Mouse (Mus musculus) MEL (cell line): Measurements from ENCODE around the gene Cacna1b. TPM values are rescaled to one million over a fixed set of nuclear protein-coding genes. Genes with fewer than 3 reads are reported as not detected.

Experiments
- DNase-seq: peaks from one replicate; pipeline ENCODE4 v3.0.0; 2011; ENCODE audit warnings: low read depth, low spot score
- H3K27ac ChIP-seq: 2 replicates; pipeline ENCODE4 v1.5.1; 2012; ENCODE audit warnings: low read depth, mild to moderate bottlenecking, control low read depth, low read length, moderate library complexity; ENCODE audit not compliant: control insufficient read depth
- H3K27me3 ChIP-seq, 2 experiments: fragments of 150-350 bp in 1 of 2; sonication (generic) in 1 of 2; 2 replicates each; pipeline ENCODE4 v1.6.1; 2012; ENCODE audit warnings: low read length in 2 of 2, mild to moderate bottlenecking in 2 of 2, improper control_type of control experiment in 1 of 2, moderate library complexity in 1 of 2; ENCODE audit not compliant: insufficient read depth in 2 of 2, control insufficient read depth in 1 of 2
- H3K36me3 ChIP-seq, 2 experiments: 2 replicates each; pipeline ENCODE4 v1.6.1; 2012 to 2014; ENCODE audit warnings: low read length in 2 of 2, improper control_type of control experiment in 1 of 2, inconsistent platforms in 1 of 2, mild to moderate bottlenecking in 1 of 2; ENCODE audit not compliant: insufficient read depth in 2 of 2, control insufficient read depth in 1 of 2
- H3K4me1 ChIP-seq, 2 experiments: fragments of 150-350 bp in 1 of 2; sonication (generic) in 1 of 2; 2 replicates each; pipeline ENCODE4 v1.6.1; 2012; ENCODE audit warnings: low read length in 2 of 2, improper control_type of control experiment in 1 of 2, mild to moderate bottlenecking in 1 of 2; ENCODE audit not compliant: insufficient read depth in 2 of 2, control insufficient read depth in 1 of 2
- H3K4me3 ChIP-seq, 2 experiments: fragments of 150-350 bp in 1 of 2; sonication (generic) in 1 of 2; 2 replicates each; pipeline ENCODE4 v1.5.1; 2012; ENCODE audit warnings: low read depth in 2 of 2, low read length in 2 of 2, mild to moderate bottlenecking in 2 of 2, moderate library complexity in 2 of 2, control low read depth in 1 of 2, improper control_type of control experiment in 1 of 2; ENCODE audit not compliant: control insufficient read depth in 1 of 2, insufficient read depth in 1 of 2
- H3K79me2 ChIP-seq: 2 replicates; pipeline ENCODE4 v1.6.1; 2012; ENCODE audit warnings: mild to moderate bottlenecking, low read length, moderate library complexity; ENCODE audit not compliant: control insufficient read depth, poor library complexity, insufficient read depth
- H3K9ac ChIP-seq: 2 replicates; pipeline ENCODE4 v1.6.1; 2012; ENCODE audit warnings: low read depth, mild to moderate bottlenecking, control low read depth, low read length, moderate library complexity; ENCODE audit not compliant: control insufficient read depth, poor library complexity, severe bottlenecking
- H3K9me3 ChIP-seq: fragments of 150-350 bp; sonication (generic); replicated peaks from 2 replicates; pipeline ENCODE4 v1.6.1; 2012; ENCODE audit warnings: mild to moderate bottlenecking, low read length, improper control_type of control experiment, moderate library complexity; ENCODE audit not compliant: insufficient read depth
- CTCF ChIP-seq, 3 experiments: IDR thresholded peaks in 2 of 3; conservative IDR thresholded peaks in 1 of 3; 2 replicates each; pipeline ENCODE4 v1.5.1; 2011 to 2012; ENCODE audit warnings: low read length in 3 of 3, low read depth in 2 of 3, mild to moderate bottlenecking in 2 of 3, improper control_type of control experiment in 1 of 3, inconsistent platforms in 1 of 3, mixed read lengths in 1 of 3, moderate library complexity in 1 of 3; ENCODE audit not compliant: control insufficient read depth in 1 of 3, insufficient read depth in 1 of 3, poor library complexity in 1 of 3, severe bottlenecking in 1 of 3
- E2F4 ChIP-seq: IDR thresholded peaks from 2 replicates; pipeline ENCODE4 v1.6.1; 2011; ENCODE audit warnings: low read depth, low read length, improper control_type of control experiment, borderline replicate concordance
- ELF1 ChIP-seq: IDR thresholded peaks from 2 replicates; pipeline ENCODE4 v1.6.1; 2014; ENCODE audit warnings: low read depth, mild to moderate bottlenecking, inconsistent platforms, low read length, improper control_type of control experiment, moderate library complexity
- EP300 ChIP-seq, 2 experiments: IDR thresholded peaks; 2 replicates each; pipeline ENCODE4 v1.6.1; 2011; ENCODE audit warnings: improper control_type of control experiment in 2 of 2, low read length in 2 of 2, low read depth in 1 of 2, mild to moderate bottlenecking in 1 of 2
- ETS1 ChIP-seq: IDR thresholded peaks from 2 replicates; pipeline ENCODE4 v1.6.1; 2012; ENCODE audit warnings: low read depth, mild to moderate bottlenecking, inconsistent platforms, low read length, improper control_type of control experiment, moderate library complexity
- GABPA ChIP-seq: IDR thresholded peaks from 2 replicates; pipeline ENCODE4 v1.6.1; 2012; ENCODE audit warnings: low read depth, mild to moderate bottlenecking, inconsistent platforms, low read length, improper control_type of control experiment, moderate library complexity
- GATA1 ChIP-seq: IDR thresholded peaks from 2 replicates; pipeline ENCODE4 v1.6.1; 2011; ENCODE audit warnings: low read depth, low read length, improper control_type of control experiment
- JUND ChIP-seq: IDR thresholded peaks from 2 replicates; pipeline ENCODE4 v1.6.1; 2011; ENCODE audit warnings: low read depth, mild to moderate bottlenecking, improper control_type of control experiment, low read length
- MAZ ChIP-seq: IDR thresholded peaks from 2 replicates; pipeline ENCODE4 v1.6.1; 2012; ENCODE audit warnings: low read depth, mild to moderate bottlenecking, inconsistent platforms, low read length, improper control_type of control experiment
- MEF2A ChIP-seq: IDR thresholded peaks from 2 replicates; pipeline ENCODE4 v1.6.1; 2014; ENCODE audit warnings: low read depth, mild to moderate bottlenecking, inconsistent platforms, low read length, improper control_type of control experiment; ENCODE audit not compliant: poor library complexity, insufficient replicate concordance, severe bottlenecking; ENCODE audit errors: extremely low read depth
- MXI1 ChIP-seq: IDR thresholded peaks from 2 replicates; pipeline ENCODE4 v1.6.1; 2011; ENCODE audit warnings: mild to moderate bottlenecking, low read depth, low read length, improper control_type of control experiment
- NELFE ChIP-seq: IDR thresholded peaks from 2 replicates; pipeline ENCODE4 v1.6.1; 2011; ENCODE audit warnings: low read depth, low read length, improper control_type of control experiment
- POLR2A ChIP-seq, 2 experiments: IDR thresholded peaks; 2 replicates each; pipeline ENCODE4 v1.6.1; 2011 to 2012; ENCODE audit warnings: low read length in 2 of 2, mild to moderate bottlenecking in 2 of 2, control low read depth in 1 of 2, improper control_type of control experiment in 1 of 2, low read depth in 1 of 2, moderate library complexity in 1 of 2; ENCODE audit not compliant: control insufficient read depth in 1 of 2, insufficient read depth in 1 of 2, poor library complexity in 1 of 2
- POLR2AphosphoS2 ChIP-seq: IDR thresholded peaks from 2 replicates; pipeline ENCODE4 v1.6.1; 2011; ENCODE audit warnings: low read length, improper control_type of control experiment
- RAD21 ChIP-seq: IDR thresholded peaks from 2 replicates; pipeline ENCODE4 v1.6.1; 2011; ENCODE audit warnings: mild to moderate bottlenecking, low read depth, low read length, improper control_type of control experiment
- RCOR1 ChIP-seq: IDR thresholded peaks from 2 replicates; pipeline ENCODE4 v1.6.1; 2012; ENCODE audit warnings: low read depth, mild to moderate bottlenecking, inconsistent platforms, low read length, improper control_type of control experiment
- SIN3A ChIP-seq: IDR thresholded peaks from 2 replicates; pipeline ENCODE4 v1.6.1; 2012; ENCODE audit warnings: low read length, improper control_type of control experiment, inconsistent platforms
- SMC3 ChIP-seq: IDR thresholded peaks from 2 replicates; pipeline ENCODE4 v1.6.1; 2011; ENCODE audit warnings: low read depth, low read length, improper control_type of control experiment
- TAL1 ChIP-seq: IDR thresholded peaks from 2 replicates; pipeline ENCODE4 v1.6.1; 2012; ENCODE audit warnings: mild to moderate bottlenecking, inconsistent platforms, low read length, moderate library complexity, mixed read lengths
- TBP ChIP-seq: IDR thresholded peaks from 2 replicates; pipeline ENCODE4 v1.8.0; 2011; ENCODE audit warnings: low read depth, low read length, improper control_type of control experiment
- UBTF ChIP-seq: IDR thresholded peaks from 2 replicates; pipeline ENCODE4 v1.6.1; 2012; ENCODE audit warnings: low read depth, mild to moderate bottlenecking, inconsistent platforms, low read length, improper control_type of control experiment, moderate library complexity, borderline replicate concordance; ENCODE audit not compliant: insufficient read depth
- USF1 ChIP-seq: IDR thresholded peaks from 2 replicates; pipeline ENCODE4 v1.6.1; 2014; ENCODE audit warnings: low read depth, mild to moderate bottlenecking, inconsistent platforms, low read length, improper control_type of control experiment, moderate library complexity
- USF2 ChIP-seq, 2 experiments: IDR thresholded peaks; 2 replicates each; pipeline ENCODE4 v1.6.1; 2011 to 2012; ENCODE audit warnings: improper control_type of control experiment in 2 of 2, low read length in 2 of 2, borderline replicate concordance in 1 of 2, inconsistent platforms in 1 of 2, low read depth in 1 of 2, mild to moderate bottlenecking in 1 of 2; ENCODE audit not compliant: insufficient read depth in 1 of 2
- ZC3H11A ChIP-seq: IDR thresholded peaks from 2 replicates; pipeline ENCODE4 v1.6.1; 2012; ENCODE audit warnings: low read depth, mild to moderate bottlenecking, inconsistent platforms, low read length, improper control_type of control experiment
- ZKSCAN1 ChIP-seq: IDR thresholded peaks from 2 replicates; pipeline ENCODE4 v1.6.1; 2012; ENCODE audit warnings: low read depth, mild to moderate bottlenecking, inconsistent platforms, low read length, improper control_type of control experiment, moderate library complexity
- ZNF384 ChIP-seq: IDR thresholded peaks from 2 replicates; pipeline ENCODE4 v1.6.1; 2012; ENCODE audit warnings: low read depth, mild to moderate bottlenecking, inconsistent platforms, low read length, improper control_type of control experiment
- polyA plus RNA-seq, 2 experiments: library from polyadenylated mRNA; stranded (reverse) in 1 of 2; unstranded in 1 of 2; fragments of >175 nt in 1 of 2; fragments of >200 nt in 1 of 2; gene quantifications; 2 replicates each; pipeline versions ENCODE4 v1.2.1 to v1.2.4; 2012; ENCODE audit warnings: low replicate concordance in 2 of 2, low read depth in 1 of 2; ENCODE audit not compliant: insufficient read length in 2 of 2, insufficient read depth in 1 of 2, missing spikeins in 1 of 2
- total RNA-seq: library from RNA; depleted of rRNA; stranded (reverse); fragments of 300-350 nt; gene quantifications from 2 replicates; pipeline ENCODE4 v1.2.3, GENCODE M21; 2012

Gene Cacna1b
- total and polyA plus RNA-seq, 3 experiments, result not detected

- no peak for TF ChIP-seq MXI1
- TF ChIP-seq GABPA, result no peak
- TF ChIP-seq TBP, result no peak
- no peak for TF ChIP-seq ELF1
- no peak for TF ChIP-seq SMC3
- no peak for TF ChIP-seq MAZ
- no peak for TF ChIP-seq RCOR1
- TF ChIP-seq POLR2A (IDR thresholded peaks at IDR 0.05; ENCODE audit: control insufficient read depth in 1 of 2, insufficient read depth in 1 of 2, low read depth in 1 of 2, low read length in 2 of 2, poor library complexity in 1 of 2), result no peak
- no peak for TF ChIP-seq ZNF384
- TF ChIP-seq POLR2AphosphoS2, result no peak
- TF ChIP-seq ZKSCAN1, result no peak
- TF ChIP-seq RAD21, result no peak
- no peak for TF ChIP-seq USF1
- TF ChIP-seq JUND, result no peak
- TF ChIP-seq SIN3A, result no peak
- TF ChIP-seq E2F4, result no peak
- no peak for TF ChIP-seq MEF2A
- H3K27me3 ChIP-seq, result no peaks in the 10 kb centered on the region; a peak in 2 of 4 replicates
- H3K36me3 ChIP-seq, result no peaks in the 10 kb centered on the region
- H3K4me3 ChIP-seq, result no peak overlapping the region
- no peaks in the 10 kb centered on the region for H3K9me3 ChIP-seq
- H3K27ac ChIP-seq, result no peak overlapping the region
- no peak for DNase-seq
- H3K9ac ChIP-seq, result no peak overlapping the region
- no peaks in the 10 kb centered on the region for H3K4me1 ChIP-seq
- H3K79me2 ChIP-seq, result no peaks in the 10 kb centered on the region
Observed at GRCm38 (mm10) chr2:24725865-24726264, 37.1 kb downstream of the Cacna1b start.

- peaks cover 0 to 2% of the 10 kb centered on the region in 2 experiments; a peak in 3 of 4 replicates for H3K27me3 ChIP-seq
- no peak overlapping the region for H3K27ac ChIP-seq
- DNase-seq, result no peak
Observed at GRCm38 (mm10) chr2:24719645-24720379, 43.1 kb downstream of the Cacna1b start.

More at GRCm38 (mm10) chr2:24719645-24720379, 43.1 kb downstream of the Cacna1b start:
- H3K9ac ChIP-seq, result no peak overlapping the region
- no peaks in the 10 kb centered on the region for H3K4me1 ChIP-seq
- H3K36me3 ChIP-seq, result no peaks in the 10 kb centered on the region
- no peak for TF ChIP-seq ETS1
- TF ChIP-seq UBTF, result no peak
- TF ChIP-seq TAL1, result no peak
- no peak for TF ChIP-seq EP300 (IDR thresholded peaks at IDR 0.05; ENCODE audit: low read depth in 1 of 2, low read length in 2 of 2)
- no peak for TF ChIP-seq TBP
- TF ChIP-seq CTCF (IDR thresholded peaks at IDR 0.05 in 2 of 3, conservative IDR thresholded peaks at IDR 0.05 in 1 of 3; ENCODE audit: control insufficient read depth in 1 of 3, insufficient read depth in 1 of 3, low read depth in 2 of 3, low read length in 3 of 3, poor library complexity in 1 of 3, severe bottlenecking in 1 of 3), result no peak
- TF ChIP-seq ZC3H11A, result no peak
- no peak for TF ChIP-seq NELFE
- TF ChIP-seq GATA1, result no peak
- no peak for TF ChIP-seq GABPA
- TF ChIP-seq MAZ, result no peak
- no peak for TF ChIP-seq E2F4
- TF ChIP-seq SIN3A, result no peak
- no peak for TF ChIP-seq MXI1
- TF ChIP-seq USF2 (IDR thresholded peaks at IDR 0.05; ENCODE audit: borderline replicate concordance in 1 of 2, insufficient read depth in 1 of 2, low read depth in 1 of 2, low read length in 2 of 2), result no peak
- no peak for TF ChIP-seq JUND
- no peak for TF ChIP-seq ZNF384
- no peak for TF ChIP-seq ZKSCAN1
- no peak for TF ChIP-seq USF1
- no peaks in the 10 kb centered on the region for H3K79me2 ChIP-seq
- H3K9me3 ChIP-seq, result no peaks in the 10 kb centered on the region
- no peak overlapping the region for H3K4me3 ChIP-seq
